Mouse (Mus musculus) thymus, postnatal 36 days (tissue): ENCODE results near the gene Gngt2.

ENCODE experiments used
- DNase-seq, 2 experiments: peaks; one replicate each; pipeline ENCODE4 v3.0.0; 2022; ENCODE audit warnings: mixed read lengths in 2 of 2

Gngt2 gene

DNA sequence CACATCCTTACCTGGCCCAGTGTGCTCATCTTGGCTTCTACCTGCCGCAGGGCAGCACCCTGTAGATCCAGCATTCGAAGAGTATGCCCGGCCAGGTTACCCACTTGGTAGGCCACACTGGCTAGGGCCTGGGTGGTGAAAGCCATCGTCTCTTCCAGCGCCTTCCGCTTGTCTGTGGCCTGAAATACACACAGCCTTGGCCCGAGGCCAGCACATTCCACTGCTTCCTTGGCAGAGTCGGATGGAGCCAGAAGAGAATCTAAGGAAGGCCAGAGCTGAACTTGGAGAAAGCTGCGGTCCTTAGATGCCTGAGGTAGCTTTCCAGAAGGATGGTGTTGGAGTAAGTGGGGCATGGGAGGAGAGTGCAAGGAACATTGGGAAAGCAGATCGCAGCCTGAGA, at the start of gene Gngt2:
Gene Gngt2 (plus strand): TSS at position 158 of the 400 bp plus-strand sequence.
- no peak for DNase-seq

- no peak for DNase-seq
Observed at GRCm38 (mm10) chr11:95789451-95789891, 47.5 kb upstream of the Gngt2 start.

GRCm38 (mm10) chr11:95791787-95792186, 45.2 kb upstream of the Gngt2 start:
- DNase-seq = no peak

DNA sequence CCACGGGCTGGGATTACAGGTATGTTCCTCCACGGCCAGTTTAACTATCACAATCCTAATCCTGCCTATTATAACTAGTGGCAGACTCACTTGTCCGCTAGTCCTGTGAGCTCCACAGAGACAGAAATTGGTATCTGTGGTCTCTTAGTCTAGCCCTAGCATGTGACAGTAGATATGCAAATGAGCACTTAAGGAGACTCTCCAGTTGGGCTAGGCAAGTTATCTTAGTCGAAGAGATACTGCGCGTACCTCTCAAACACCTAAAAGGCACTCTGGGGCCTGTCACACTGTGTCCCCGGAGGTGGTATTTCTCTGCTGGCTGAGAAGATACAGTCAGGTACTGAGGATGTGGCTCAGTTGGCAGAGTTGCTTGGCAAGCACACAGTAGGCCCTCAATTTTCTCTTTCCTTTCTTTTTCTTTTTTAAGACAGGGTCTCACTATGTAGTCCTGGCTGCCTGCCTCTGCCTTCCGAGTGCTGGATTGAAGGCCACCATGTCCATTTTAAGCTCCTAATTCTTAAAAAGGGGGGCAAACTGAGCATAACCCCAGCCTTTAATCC, 44.0 kb upstream of the Gngt2 start:
- DNase-seq = no peak

DNA sequence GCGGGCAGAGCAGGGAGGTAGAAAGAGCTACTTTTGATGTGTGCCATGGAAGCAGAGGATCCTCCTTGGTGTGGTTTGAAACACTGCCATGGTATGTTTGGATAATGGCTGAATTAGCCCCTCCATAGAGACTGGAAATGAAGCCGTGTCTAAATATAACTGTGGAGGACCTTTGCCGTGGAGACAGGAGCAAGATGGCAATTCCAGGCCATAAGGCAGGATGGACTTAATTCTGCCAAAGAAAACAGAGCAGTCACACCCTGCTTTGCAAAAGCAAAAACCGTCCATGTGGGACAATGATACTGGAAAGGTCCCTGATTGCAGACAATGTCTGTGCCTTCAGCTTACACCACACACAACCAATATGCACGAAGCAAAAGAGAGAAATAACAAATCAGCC, 42.8 kb upstream of the Gngt2 start:
- DNase-seq = no peak

DNA sequence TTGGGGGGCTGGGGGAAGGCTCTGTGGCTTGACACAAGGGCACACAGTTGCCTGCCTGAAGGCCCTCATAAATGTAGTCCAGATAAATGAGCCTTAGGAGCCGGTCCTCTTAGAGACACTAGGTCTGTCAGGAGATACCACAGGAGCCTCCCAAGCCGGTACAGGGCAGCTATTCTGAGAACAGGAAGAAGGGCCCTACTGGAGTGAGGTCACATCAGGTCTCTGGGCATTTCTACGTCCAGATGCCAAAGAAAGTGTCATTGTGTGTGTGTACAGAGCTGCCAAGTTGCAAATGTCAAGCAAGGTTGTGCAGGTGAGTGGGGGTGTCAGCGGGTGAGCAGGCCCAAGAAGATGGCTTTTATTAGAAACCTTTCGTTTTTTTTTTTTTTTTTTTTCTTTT, 41.4 kb upstream of the Gngt2 start:
- DNase-seq = no peak

DNA sequence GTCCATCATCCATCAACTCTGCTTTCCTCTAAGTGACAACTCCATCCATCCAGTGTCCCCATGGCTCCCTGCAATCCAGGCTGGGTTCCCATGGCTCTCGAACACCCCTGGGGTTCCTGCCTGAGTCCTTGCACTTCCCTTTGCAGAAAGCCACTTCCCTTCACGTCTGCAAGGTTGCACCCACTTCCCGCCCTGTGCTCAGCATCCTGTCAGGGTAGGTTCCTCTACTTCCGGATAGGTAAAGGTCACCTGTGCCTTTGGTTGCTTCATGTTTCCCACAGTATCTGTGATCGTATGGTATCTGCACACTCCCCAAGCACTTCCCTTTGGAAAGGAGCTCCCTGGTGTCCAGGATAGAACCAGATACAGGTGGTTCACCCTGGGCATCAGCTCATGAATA, 32.0 kb upstream of the Gngt2 start:
- peak; percentile 37 to 58 for DNase-seq

- DNase-seq = no peak
Observed at GRCm38 (mm10) chr11:95805527-95805926, 31.5 kb upstream of the Gngt2 start.

- no peak for DNase-seq
Observed at GRCm38 (mm10) chr11:95807884-95808283, 29.1 kb upstream of the Gngt2 start.

DNA sequence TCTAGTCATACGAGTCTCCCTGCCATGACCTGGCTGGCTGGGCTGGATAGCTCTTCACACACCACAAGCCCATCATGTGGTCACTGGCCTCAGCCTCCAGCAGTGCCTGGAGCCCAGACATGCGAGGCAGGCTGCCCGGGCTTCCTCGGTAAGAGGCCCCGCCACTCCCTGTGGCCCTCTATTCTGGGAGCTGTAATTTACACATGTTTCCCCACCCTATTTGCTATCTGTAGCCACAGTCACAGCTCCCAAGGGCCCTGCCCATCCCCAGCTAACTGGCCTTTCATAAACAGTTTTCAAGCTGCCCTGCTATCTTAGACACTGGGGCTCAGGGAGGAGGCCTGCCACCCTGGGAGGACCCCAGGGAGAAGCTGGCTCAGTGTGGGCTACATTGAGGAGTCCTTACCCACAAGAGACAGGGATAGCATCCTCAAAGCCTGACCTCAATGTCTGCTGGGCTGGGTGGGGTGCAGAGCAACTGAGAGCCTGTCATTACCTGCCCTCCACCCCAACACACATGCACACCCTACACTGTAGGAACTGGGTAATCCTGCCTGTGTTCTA, 28.5 kb upstream of the Gngt2 start:
- no peak for DNase-seq

DNA sequence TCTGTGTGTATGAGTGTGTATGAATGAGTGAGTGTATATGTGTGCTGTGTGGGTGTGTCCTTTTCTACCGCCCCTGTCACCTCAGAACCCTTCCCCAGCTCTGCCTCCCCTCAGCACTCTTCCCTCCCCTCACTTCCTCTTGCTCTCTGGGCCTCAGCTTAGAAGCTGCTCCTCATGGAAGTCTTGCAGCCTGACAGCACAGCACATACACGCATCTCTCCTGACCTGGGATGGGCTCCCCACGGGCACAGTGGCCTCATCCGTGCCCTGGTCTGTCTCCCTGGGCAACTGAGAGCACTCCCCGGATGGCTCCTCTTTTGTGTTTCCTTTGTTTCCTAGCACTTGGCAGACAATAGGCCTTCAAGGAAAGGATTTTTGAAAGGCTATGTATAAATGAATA, 27.4 kb upstream of the Gngt2 start:
- no peak for DNase-seq

DNA sequence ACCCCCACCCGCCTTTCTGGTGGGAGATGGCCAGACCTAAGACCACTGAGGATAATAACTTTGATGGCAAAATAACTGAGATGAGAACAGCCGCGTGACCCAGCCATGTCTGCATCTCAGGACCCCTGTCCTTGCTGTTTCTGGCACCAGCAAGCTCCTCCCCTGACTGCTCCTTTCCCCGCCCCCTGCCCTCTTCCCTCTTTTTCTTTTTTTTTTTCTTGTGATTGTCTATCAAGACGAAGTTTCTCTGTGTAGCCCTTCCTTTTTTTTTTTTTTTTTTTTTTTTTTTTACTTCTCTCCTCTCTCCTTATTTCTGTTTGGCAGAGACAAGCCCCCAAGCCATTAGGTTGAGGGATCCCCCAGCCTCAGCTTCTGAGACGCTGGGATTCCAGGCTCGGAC, 26.2 kb upstream of the Gngt2 start:
- no peak for DNase-seq

GRCm38 (mm10) chr11:95811741-95812140, 25.3 kb upstream of the Gngt2 start:
- DNase-seq = no peak

GRCm38 (mm10) chr11:95812224-95812623, 24.8 kb upstream of the Gngt2 start:
- DNase-seq = no peak

GRCm38 (mm10) chr11:95814101-95814500, 22.9 kb upstream of the Gngt2 start:
- no peak for DNase-seq

DNA sequence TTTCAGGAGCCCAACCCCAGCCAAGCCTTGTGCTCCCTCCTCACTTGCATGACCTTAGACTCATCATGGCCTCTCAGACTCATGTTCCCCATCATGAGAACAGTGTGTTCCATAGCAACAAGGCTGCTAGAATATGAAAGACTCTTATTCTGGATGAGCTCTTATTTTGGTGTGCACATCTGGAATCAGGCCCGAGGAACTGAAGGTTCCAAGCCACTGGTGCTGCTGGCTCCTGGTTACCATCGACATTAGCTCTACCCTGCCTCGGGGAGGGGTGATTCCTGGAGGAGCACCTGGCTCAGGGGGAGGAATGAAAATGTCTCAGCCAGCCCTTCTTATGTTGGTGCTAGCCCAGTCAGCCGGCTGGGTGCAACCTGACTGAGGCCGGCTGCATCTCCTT, 22.2 kb upstream of the Gngt2 start:
- DNase-seq = no peak

- DNase-seq = no peak
Observed at GRCm38 (mm10) chr11:95815412-95815811, 21.6 kb upstream of the Gngt2 start.

- DNase-seq = no peak
Observed at GRCm38 (mm10) chr11:95819138-95819537, 17.9 kb upstream of the Gngt2 start.

DNA sequence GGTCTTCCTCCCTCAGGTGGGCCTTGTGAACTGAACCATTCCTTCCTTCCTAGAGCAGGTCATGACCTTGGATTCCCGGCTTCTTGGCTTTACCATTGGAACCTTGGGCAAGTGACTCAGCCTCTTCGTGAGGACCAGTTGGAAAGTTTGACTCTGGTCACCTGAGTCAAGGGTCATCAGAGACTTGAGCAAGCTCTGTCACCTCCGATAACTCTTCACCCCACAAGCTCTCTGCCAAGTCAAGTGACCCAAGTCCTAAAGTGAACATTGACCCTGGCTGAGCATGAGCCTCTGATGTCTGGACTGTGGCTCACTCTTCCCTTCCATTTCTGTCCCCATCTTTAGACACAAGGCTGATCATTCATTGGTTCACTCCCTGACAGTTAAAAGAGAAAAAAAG, 15.5 kb upstream of the Gngt2 start:
- no peak for DNase-seq

GRCm38 (mm10) chr11:95822437-95822836, 14.6 kb upstream of the Gngt2 start:
- no peak for DNase-seq

- DNase-seq = peak; percentile 89 to 92
Observed at GRCm38 (mm10) chr11:95824071-95824876, 12.7 kb upstream of the Gngt2 start, which contains the start of gene Phospho1. TSS of gene Phospho1 (plus strand) at chr11:95824499.

DNA sequence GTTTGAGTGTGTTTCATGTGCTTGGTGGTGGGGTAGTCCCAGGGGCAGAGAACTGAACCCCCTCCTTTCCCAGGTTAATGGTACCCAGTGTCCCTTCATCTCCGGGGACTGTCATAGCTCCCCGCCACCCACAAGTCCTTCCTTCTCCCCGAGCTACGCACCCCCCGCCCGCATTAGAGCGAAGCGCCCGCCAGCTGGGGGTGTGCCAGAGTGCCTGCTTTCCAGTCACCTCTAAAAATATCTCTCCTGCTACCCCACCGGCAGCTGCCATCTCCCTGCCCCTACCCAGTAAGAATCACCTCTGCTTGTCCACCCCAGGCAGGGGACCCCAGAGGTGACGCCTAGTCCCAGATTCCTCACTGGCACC, 12.2 kb upstream of the Gngt2 start:
- DNase-seq = peak; percentile 43 to 69

DNA sequence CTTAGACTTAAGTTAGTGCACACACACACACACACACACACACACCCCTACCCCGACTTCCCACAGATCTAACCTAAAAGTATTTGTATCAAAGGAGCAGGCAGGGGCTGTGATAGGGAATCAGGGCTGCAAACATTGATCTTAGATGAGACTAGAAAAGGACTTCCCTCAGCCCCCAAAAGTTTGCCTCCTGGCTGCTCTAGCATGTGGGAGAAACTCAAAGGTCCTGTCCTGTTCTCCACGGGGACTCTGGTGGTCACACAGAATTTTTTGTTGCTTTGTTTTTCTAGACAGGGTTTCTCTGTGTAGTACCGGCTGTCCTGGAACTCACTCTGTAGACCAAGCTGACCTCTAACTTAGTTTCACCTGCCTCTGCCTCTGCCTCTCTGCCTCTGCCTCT, 11.4 kb upstream of the Gngt2 start:
- no peak for DNase-seq
